Mouse (Mus musculus): ENCODE measurements around the gene Neurl1a.

GRCm38 (mm10) chr19:47266070-47266801 lies 87.6 kb downstream of the Neurl1a start:
- TF ChIP-seq CTCF (IDR thresholded peaks at IDR 0.05; ENCODE audit: borderline replicate concordance, control insufficient read depth, extremely low read depth, insufficient read depth, low read length, poor library complexity): no peak
- TF ChIP-seq POLR2A (IDR thresholded peaks at IDR 0.05; ENCODE audit: control insufficient read depth, extremely low read depth, insufficient read depth, low read length, poor library complexity): no peak
